Mouse (Mus musculus): ENCODE data around the gene Syce3.

Syce3 gene

GRCm38 (mm10) chr15:89421938-89422337 is 11.6 kb upstream of the Syce3 start:
- DNase-seq = peak; percentile 47 to 48

- DNase-seq = peak; percentile 34 to 42
These were observed 5.0 kb upstream of the Syce3 start for GRCm38 (mm10) chr15:89415282-89415681.

GRCm38 (mm10) chr15:89406691-89407090 is 3.6 kb downstream of the Syce3 start:
- DNase-seq = no peak

- no peak for DNase-seq
These were observed 5.3 kb downstream of the Syce3 start for GRCm38 (mm10) chr15:89404831-89405623.

GRCm38 (mm10) chr15:89402471-89402870 is 7.8 kb downstream of the Syce3 start:
- no peak for DNase-seq

GRCm38 (mm10) chr15:89399716-89400115 is 10.6 kb downstream of the Syce3 start:
- no peak for DNase-seq

- peak in 1 of 2 experiments; percentile 10 for DNase-seq
These were observed 12.2 kb downstream of the Syce3 start for GRCm38 (mm10) chr15:89398146-89398545.

GRCm38 (mm10) chr15:89396883-89397282 is 13.4 kb downstream of the Syce3 start:
- no peak for DNase-seq

GRCm38 (mm10) chr15:89390081-89390480 is 20.2 kb downstream of the Syce3 start:
- DNase-seq = peak; percentile 55 to 65

GRCm38 (mm10) chr15:89387127-89387526 is 23.2 kb downstream of the Syce3 start:
- no peak for DNase-seq

- no peak for DNase-seq
These were observed 25.7 kb downstream of the Syce3 start, which contains the start of gene Klhdc7b for GRCm38 (mm10) chr15:89384617-89385016. TSS of gene Klhdc7b (plus strand) at chr15:89384917.

GRCm38 (mm10) chr15:89379429-89379828 is 30.9 kb downstream of the Syce3 start:
- DNase-seq = peak; percentile 61 to 69

- peak; percentile 86 to 89 for DNase-seq
These were observed 31.4 kb downstream of the Syce3 start, which contains the start of gene Odf3b for GRCm38 (mm10) chr15:89378831-89379401. TSS of gene Odf3b (minus strand) at chr15:89379282.

- DNase-seq = peak in 1 of 2 experiments; percentile 57
These were observed 32.1 kb downstream of the Syce3 start for GRCm38 (mm10) chr15:89377938-89378828.

- peak in 1 of 2 experiments; percentile 39 for DNase-seq
These were observed 32.9 kb downstream of the Syce3 start for GRCm38 (mm10) chr15:89377362-89377761.

- peak in 1 of 2 experiments; percentile 31 for DNase-seq
These were observed 33.3 kb downstream of the Syce3 start, which contains the start of gene Tymp for GRCm38 (mm10) chr15:89376957-89377356. TSS of gene Tymp (minus strand) at chr15:89377039.

- peak in 1 of 2 experiments; percentile 22 for DNase-seq
These were observed 34.3 kb downstream of the Syce3 start for GRCm38 (mm10) chr15:89376040-89376439.

GRCm38 (mm10) chr15:89374801-89375534 is 35.3 kb downstream of the Syce3 start:
- DNase-seq = peak in 1 of 2 experiments; percentile 22

- no peak for DNase-seq
These were observed 36.0 kb downstream of the Syce3 start for GRCm38 (mm10) chr15:89374340-89374739.

GRCm38 (mm10) chr15:89373762-89374248 is 36.5 kb downstream of the Syce3 start, which contains the start of gene Sco2:
TSS of gene Sco2 (minus strand) at chr15:89373846.
- peak; percentile 93 to 97 for DNase-seq

GRCm38 (mm10) chr15:89373027-89373761 is 37.1 kb downstream of the Syce3 start:
- peak; percentile 81 to 87 for DNase-seq

Data from cerebellum, adult 18-20 months (tissue).